Mouse (Mus musculus) E14TG2a.4 (cell line): ENCODE measurements around the gene Gm20388.

Source experiments
- CTCF ChIP-seq: conservative IDR thresholded peaks from 2 replicates; pipeline ENCODE4 v1.5.1; 2014; ENCODE audit warnings: low read length
- NANOG ChIP-seq: IDR thresholded peaks from 2 replicates; pipeline ENCODE4 v1.6.1; 2014; ENCODE audit warnings: borderline replicate concordance, low read length, mixed read lengths
- POU5F1 ChIP-seq: IDR thresholded peaks from 2 replicates; pipeline ENCODE4 v1.6.1; 2014; ENCODE audit warnings: low read length, borderline replicate concordance

DNA sequence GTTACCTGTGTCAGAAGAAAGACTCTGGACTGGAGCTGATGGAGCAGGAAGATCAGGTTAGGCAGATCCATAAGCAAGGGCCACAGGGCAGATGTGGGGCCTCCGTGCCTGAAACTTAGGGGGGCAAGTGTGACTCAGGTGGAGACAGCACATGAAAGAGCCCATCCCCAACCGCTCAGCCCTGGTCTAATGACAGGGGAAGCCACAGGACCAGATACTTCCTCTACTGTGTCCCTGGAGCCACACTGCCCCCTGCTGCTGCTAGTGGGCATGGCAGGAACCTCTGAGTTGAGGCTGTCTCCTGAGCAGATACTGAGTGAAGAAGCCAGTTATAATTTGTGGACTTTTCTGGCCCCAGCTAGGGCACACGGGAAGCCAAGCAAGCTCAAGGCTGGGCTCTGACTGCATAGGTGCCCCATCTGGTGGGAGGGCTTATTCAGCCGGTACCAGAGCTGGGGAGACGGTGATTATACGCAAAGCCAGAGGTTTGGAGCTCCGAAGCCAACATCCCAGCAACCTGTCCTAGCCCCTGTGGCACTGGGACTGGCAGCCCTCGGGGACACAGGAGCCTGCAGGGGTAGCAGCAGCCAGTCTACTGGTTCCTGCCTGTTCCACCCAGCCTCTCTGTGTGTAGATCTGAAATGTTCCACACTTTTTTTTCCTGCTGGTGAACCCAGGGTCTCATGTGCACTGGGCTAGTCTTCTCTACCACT lies 2919.9 kb downstream of the Gm20388 start:
- TF ChIP-seq POU5F1 = no peak
- TF ChIP-seq CTCF = peak; percentile 97
- no peak for TF ChIP-seq NANOG
